Mouse (Mus musculus) lung, embryonic 16.5 days (tissue): ENCODE data around the gene Rtn4. TPM values are rescaled to one million over a fixed set of nuclear protein-coding genes. Genes with fewer than 3 reads are reported as not detected.

Source experiments
- ATAC-seq: fragments of 200-750 bp; cut with Nextera tagmentation; 2 replicates; pipeline ENCODE4 v1.8.0; 2017; ENCODE audit warnings: low read depth, mild to moderate bottlenecking, moderate library complexity
- H3K27ac ChIP-seq: fragments of 300-500 bp; sonication (generic); 2 replicates; pipeline ENCODE4 v1.5.1; 2014; ENCODE audit warnings: mild to moderate bottlenecking, control low read depth, low read length
- H3K27me3 ChIP-seq: fragments of 300-500 bp; sonication (generic); 2 replicates; pipeline ENCODE4 v1.6.1; 2014; ENCODE audit warnings: low read depth, low read length, mixed read lengths; ENCODE audit not compliant: control insufficient read depth, insufficient read depth
- H3K36me3 ChIP-seq: fragments of 300-500 bp; sonication (generic); 2 replicates; pipeline ENCODE4 v1.6.1; 2014; ENCODE audit warnings: low read length; ENCODE audit not compliant: control insufficient read depth, insufficient read depth
- H3K4me1 ChIP-seq: fragments of 300-500 bp; sonication (generic); replicated peaks from 2 replicates; pipeline ENCODE4 v1.6.1; 2014; ENCODE audit warnings: low read length, mixed read lengths; ENCODE audit not compliant: control insufficient read depth, insufficient read depth
- H3K4me2 ChIP-seq: fragments of 300-500 bp; sonication (generic); 2 replicates; pipeline ENCODE4 v1.6.1; 2014; ENCODE audit warnings: low read depth, low read length, control low read depth
- H3K4me3 ChIP-seq: fragments of 300-500 bp; sonication (generic); 2 replicates; pipeline ENCODE4 v1.5.1; 2014; ENCODE audit warnings: mild to moderate bottlenecking, low read length, control low read depth
- H3K9ac ChIP-seq: fragments of 300-500 bp; sonication (generic); 2 replicates; pipeline ENCODE4 v1.6.1; 2014; ENCODE audit warnings: low read length, control low read depth
- H3K9me3 ChIP-seq: fragments of 300-500 bp; sonication (generic); 2 replicates; pipeline ENCODE4 v1.6.1; 2016; ENCODE audit warnings: low read length; ENCODE audit not compliant: control insufficient read depth
- WGBS: fragments of 180-500 bp; shearing (Covaris S2); extraction: QIAGEN DNeasy Blood & Tissue Kit; methylation state at CpG from one replicate; pipeline ENCODE4 v1.1.7; 2014; 5-methylcytosine and 5-hydroxymethylcytosine counted together
- polyA plus RNA-seq: library from polyadenylated mRNA; unstranded; fragments of >200 nt; fragmentation: Nextera tagmentation; extraction: Ambion mirVana; gene quantifications from 2 replicates; pipeline ENCODE4 v1.2.1, GENCODE M21; 2015

Rtn4 gene
- polyA plus RNA-seq, 1 experiment from 2014 or later: 43.0 TPM

- Histone ChIP-seq H3K27ac (no peak overlapping the region), H3K4me2 (no peak overlapping the region), H3K4me1 (no peaks in the 10 kb centered on the region), H3K9me3 (no peaks in the 10 kb centered on the region), H3K9ac (no peak overlapping the region), H3K27me3 (no peaks in the 10 kb centered on the region), H3K36me3 (no peaks in the 10 kb centered on the region), H3K4me3 (no peak overlapping the region)
- no peak for ATAC-seq
Observed at GRCm38 (mm10) chr11:29725167-29725566, 32.4 kb downstream of the Rtn4 start.

GRCm38 (mm10) chr11:29725610-29726009 is 32.9 kb downstream of the Rtn4 start:
- H3K9me3 ChIP-seq: no peaks in the 10 kb centered on the region
- no peaks in the 10 kb centered on the region for H3K36me3 ChIP-seq
- H3K27me3 ChIP-seq: no peaks in the 10 kb centered on the region
- H3K4me1 ChIP-seq: no peaks in the 10 kb centered on the region
- no peak overlapping the region for H3K27ac ChIP-seq
- no peak overlapping the region for H3K4me2 ChIP-seq
- WGBS: 37% methylated on average over 1 of the region's 1 CpGs
- no peak for ATAC-seq
- no peak overlapping the region for H3K4me3 ChIP-seq
- no peak overlapping the region for H3K9ac ChIP-seq

GRCm38 (mm10) chr11:29727901-29728300 is 35.2 kb downstream of the Rtn4 start:
- H3K9me3 ChIP-seq: no peaks in the 10 kb centered on the region
- no peak overlapping the region for H3K4me3 ChIP-seq
- no peaks in the 10 kb centered on the region for H3K4me1 ChIP-seq
- no peak for ATAC-seq
- H3K27ac ChIP-seq: no peak overlapping the region
- H3K27me3 ChIP-seq: no peaks in the 10 kb centered on the region
- WGBS: 79% methylated on average over 1 of the region's 1 CpGs
- no peaks in the 10 kb centered on the region for H3K36me3 ChIP-seq
- H3K4me2 ChIP-seq: no peak overlapping the region
- no peak overlapping the region for H3K9ac ChIP-seq

GRCm38 (mm10) chr11:29739752-29740151 is 47.0 kb downstream of the Rtn4 start:
- Histone ChIP-seq H3K27ac (no peak overlapping the region), H3K36me3 (peaks cover 2% of the 10 kb centered on the region; the same call in 1 of the 2 replicates), H3K4me3 (no peak overlapping the region), H3K9me3 (no peaks in the 10 kb centered on the region), H3K4me2 (no peak overlapping the region), H3K27me3 (no peaks in the 10 kb centered on the region), H3K9ac (no peak overlapping the region), H3K4me1 (no peaks in the 10 kb centered on the region)
- WGBS: 82% methylated on average over 2 of the region's 2 CpGs
- ATAC-seq: peak; percentile 36; the same call in 1 of the 2 replicates

- no peak overlapping the region for H3K4me2 ChIP-seq
- no peak for ATAC-seq
- 85% methylated on average over 5 of the region's 5 CpGs for WGBS
- H3K4me3 ChIP-seq: no peak overlapping the region
- H3K9me3 ChIP-seq: no peaks in the 10 kb centered on the region
- H3K27ac ChIP-seq: no peak overlapping the region
- H3K36me3 ChIP-seq: peaks cover 18% of the 10 kb centered on the region
- no peaks in the 10 kb centered on the region for H3K27me3 ChIP-seq
- H3K9ac ChIP-seq: no peak overlapping the region
- no peaks in the 10 kb centered on the region for H3K4me1 ChIP-seq
Observed at GRCm38 (mm10) chr11:29744760-29745430, 52.1 kb downstream of the Rtn4 start.

- no peak overlapping the region for H3K4me3 ChIP-seq
- H3K4me2 ChIP-seq: no peak overlapping the region
- H3K9ac ChIP-seq: no peak overlapping the region
- 57% methylated on average over 2 of the region's 2 CpGs for WGBS
- H3K27ac ChIP-seq: no peak overlapping the region
- peaks cover 18% of the 10 kb centered on the region for H3K36me3 ChIP-seq
- no peak for ATAC-seq
- no peaks in the 10 kb centered on the region for H3K27me3 ChIP-seq
- H3K4me1 ChIP-seq: no peaks in the 10 kb centered on the region
- H3K9me3 ChIP-seq: no peaks in the 10 kb centered on the region
Observed at GRCm38 (mm10) chr11:29745513-29745912, 52.8 kb downstream of the Rtn4 start.

- no peak; the same call in 1 of the 2 replicates for ATAC-seq
- 79% methylated on average over 9 of the region's 9 CpGs for WGBS
- Histone ChIP-seq H3K27me3 (no peaks in the 10 kb centered on the region), H3K4me3 (no peak overlapping the region), H3K36me3 (peaks cover 18% of the 10 kb centered on the region), H3K4me2 (no peak overlapping the region), H3K4me1 (no peaks in the 10 kb centered on the region), H3K9me3 (no peaks in the 10 kb centered on the region), H3K27ac (no peak overlapping the region), H3K9ac (no peak overlapping the region)
Observed at GRCm38 (mm10) chr11:29746203-29746602, 53.5 kb downstream of the Rtn4 start.

- Histone ChIP-seq H3K27ac (no peak overlapping the region), H3K9ac (no peak overlapping the region), H3K4me2 (no peak overlapping the region), H3K27me3 (no peaks in the 10 kb centered on the region), H3K36me3 (peaks cover 18% of the 10 kb centered on the region), H3K4me3 (no peak overlapping the region), H3K9me3 (no peaks in the 10 kb centered on the region), H3K4me1 (no peaks in the 10 kb centered on the region)
- WGBS: 97% methylated on average over 3 of the region's 3 CpGs
- ATAC-seq: no peak
Observed at GRCm38 (mm10) chr11:29747365-29747764, 54.6 kb downstream of the Rtn4 start.

- Histone ChIP-seq H3K4me1 (no peaks in the 10 kb centered on the region), H3K9ac (no peak overlapping the region), H3K36me3 (peaks cover 18% of the 10 kb centered on the region), H3K9me3 (no peaks in the 10 kb centered on the region), H3K4me3 (no peak overlapping the region), H3K27ac (no peak overlapping the region), H3K27me3 (no peaks in the 10 kb centered on the region), H3K4me2 (no peak overlapping the region)
- 79% methylated on average over 1 of the region's 1 CpGs for WGBS
- ATAC-seq: no peak
Observed at GRCm38 (mm10) chr11:29747881-29748280, 55.1 kb downstream of the Rtn4 start.
